Mouse (Mus musculus) spleen, adult 12 weeks (tissue): ENCODE results near the gene Cib4.

Experiments used
- DNase-seq: peaks from one replicate; pipeline ENCODE4 v3.0.0; 2022; ENCODE audit warnings: low spot score

The Cib4 gene

DNA sequence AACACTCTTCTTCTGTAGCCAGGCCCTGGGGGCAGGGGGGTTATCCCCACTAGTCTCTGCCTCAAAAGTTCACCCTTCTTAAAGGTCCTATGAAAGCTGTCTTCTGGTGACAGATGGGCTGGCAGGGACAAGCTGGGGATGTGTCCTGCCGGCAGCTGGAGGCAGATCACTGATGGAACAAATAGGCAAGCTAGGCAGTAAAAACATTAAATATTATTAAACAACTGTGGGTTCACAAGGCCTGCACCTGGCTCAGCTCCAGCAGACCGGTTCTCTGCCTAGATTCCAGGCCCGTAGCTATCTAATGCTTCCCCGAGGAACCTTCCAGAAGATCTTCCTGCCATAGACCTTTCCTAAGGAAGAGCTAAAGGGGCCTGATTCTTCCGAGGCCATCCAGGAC, 27.5 kb downstream of the Cib4 start:
- no peak for DNase-seq

DNA sequence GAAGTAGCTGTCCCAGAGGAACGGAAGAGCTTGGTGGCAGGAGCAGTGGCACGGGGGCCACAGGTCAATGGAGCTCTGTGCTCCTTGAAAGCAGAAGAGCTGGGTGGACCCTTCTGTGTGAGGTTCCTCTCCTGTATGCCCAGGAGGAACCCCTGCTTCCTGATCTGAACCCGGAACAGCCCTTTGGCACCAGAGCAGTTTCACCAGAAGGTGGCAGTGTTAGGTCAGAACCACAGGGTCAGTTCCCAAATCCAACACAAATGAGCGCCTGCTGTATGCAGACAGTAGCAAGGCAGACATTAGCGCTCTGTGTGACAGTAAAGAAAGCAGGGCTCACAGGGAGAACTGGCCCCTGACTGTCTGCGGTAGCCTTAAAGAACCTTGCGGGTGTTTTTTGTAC, 29.3 kb downstream of the Cib4 start:
- peak; percentile 19 for DNase-seq

DNA sequence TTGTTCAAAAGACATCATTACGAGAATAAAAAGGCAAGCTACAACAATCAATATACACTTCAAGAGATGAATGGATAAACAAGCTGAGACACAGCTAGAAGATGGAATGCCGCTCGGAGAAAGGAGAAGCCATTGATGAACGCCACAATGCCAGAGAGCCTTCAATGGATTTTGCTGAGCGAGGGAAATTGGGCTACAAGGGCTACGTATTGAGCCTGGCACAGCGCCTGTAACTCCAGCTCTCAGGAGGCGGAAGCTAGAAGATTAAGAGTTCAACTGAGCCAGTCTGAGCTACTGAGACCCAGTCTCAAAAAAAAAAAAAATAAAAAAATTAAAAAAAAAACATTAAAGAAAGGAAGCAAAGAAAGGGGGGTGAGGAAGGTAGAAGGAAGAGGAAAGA, 32.5 kb downstream of the Cib4 start:
- DNase-seq: no peak

- no peak for DNase-seq
These were observed 48.3 kb downstream of the Cib4 start for GRCm38 (mm10) chr5:30497299-30497698.

GRCm38 (mm10) chr5:30496821-30497220, 48.8 kb downstream of the Cib4 start:
- no peak for DNase-seq

DNA sequence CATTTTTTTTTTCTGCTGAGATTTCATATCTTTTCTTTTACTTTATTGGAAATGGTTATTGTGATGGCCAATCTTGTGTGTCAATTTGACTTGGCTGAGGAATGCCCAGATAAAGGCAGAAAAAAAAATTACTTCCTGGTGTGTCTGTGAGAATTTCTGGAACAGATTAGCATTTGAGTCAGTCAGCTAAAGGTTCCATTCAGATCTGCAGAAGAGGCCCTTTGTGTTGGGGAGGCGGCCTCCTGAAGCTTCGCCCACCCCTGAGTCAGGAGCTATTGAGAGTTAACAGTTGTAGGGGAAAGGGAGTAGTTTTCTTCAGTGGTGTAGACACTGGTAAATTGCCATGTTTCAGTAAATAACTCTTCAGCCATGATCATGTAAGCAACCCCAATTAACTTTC, 50.3 kb downstream of the Cib4 start:
- no peak for DNase-seq

- no peak for DNase-seq
These were observed 51.0 kb downstream of the Cib4 start for GRCm38 (mm10) chr5:30494606-30495005.

GRCm38 (mm10) chr5:30493723-30494122, 51.9 kb downstream of the Cib4 start:
- no peak for DNase-seq

- DNase-seq: no peak
These were observed 54.8 kb downstream of the Cib4 start for GRCm38 (mm10) chr5:30490845-30491244.

- no peak for DNase-seq
These were observed 55.4 kb downstream of the Cib4 start for GRCm38 (mm10) chr5:30490215-30490614.

DNA sequence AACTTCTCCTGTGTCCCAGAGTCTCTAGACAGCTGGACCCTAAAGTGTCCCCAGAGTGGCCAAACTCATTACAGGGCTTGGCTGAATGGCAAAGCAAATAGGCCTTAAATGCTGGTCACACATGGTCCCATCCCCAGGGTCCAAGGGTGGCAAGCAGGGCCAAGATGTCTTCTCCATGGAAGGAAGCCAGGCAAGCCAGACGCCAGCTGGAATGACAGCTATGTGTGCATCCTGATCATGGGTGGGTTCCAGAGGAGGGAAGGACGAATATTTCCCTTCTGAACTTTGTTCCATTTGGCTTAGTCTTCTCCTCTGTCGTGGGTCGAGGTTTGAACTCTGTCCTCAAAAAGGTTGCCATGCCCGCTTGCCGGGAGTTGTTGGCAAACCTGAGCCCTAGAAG, 60.5 kb downstream of the Cib4 start:
- DNase-seq: no peak

GRCm38 (mm10) chr5:30484591-30484990, 61.0 kb downstream of the Cib4 start:
- no peak for DNase-seq

DNA sequence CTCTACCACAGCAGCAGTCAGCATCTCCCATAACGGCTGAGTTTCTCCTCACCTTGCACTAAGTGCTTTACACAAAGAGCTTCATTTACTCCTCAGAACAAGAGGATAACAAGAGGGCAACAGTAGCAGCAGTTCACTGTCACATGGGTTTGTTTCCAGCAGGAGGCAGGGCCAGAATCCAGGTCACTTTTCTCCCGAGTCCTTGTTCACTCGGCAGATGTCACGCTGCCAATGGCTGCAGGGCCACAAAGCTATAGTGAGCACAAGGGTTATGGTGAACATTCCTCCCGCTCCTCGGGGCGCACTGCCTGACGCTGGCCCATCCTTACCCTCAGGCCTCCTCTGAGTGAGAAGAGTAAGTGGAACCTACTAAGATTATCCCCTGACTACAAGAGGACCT, 62.1 kb downstream of the Cib4 start:
- no peak for DNase-seq

DNA sequence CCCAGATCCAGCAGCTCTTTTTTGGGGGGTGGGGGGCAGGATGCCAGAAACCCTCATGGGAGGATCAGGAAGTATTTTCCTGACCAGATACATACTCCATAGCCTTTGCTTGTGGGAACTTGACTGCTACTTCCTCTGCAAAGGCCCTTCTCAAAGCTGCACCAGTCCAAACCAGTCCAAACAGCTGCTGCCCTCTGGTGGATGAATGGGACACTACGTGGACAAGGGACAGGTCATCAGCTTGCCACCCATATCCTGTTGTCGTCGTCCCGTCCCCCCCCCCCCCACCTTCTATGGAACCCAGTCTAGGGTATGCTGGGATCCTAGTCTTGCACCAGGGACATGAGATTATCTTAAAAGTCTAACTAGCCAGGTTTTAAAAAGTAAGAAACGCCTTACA, 63.3 kb downstream of the Cib4 start:
- DNase-seq: peak; percentile 6

- DNase-seq: no peak
These were observed 69.1 kb downstream of the Cib4 start for GRCm38 (mm10) chr5:30476534-30476933.

- DNase-seq: no peak
These were observed 73.5 kb downstream of the Cib4 start for GRCm38 (mm10) chr5:30472148-30472547.

GRCm38 (mm10) chr5:30470454-30470853, 75.2 kb downstream of the Cib4 start:
- no peak for DNase-seq

DNA sequence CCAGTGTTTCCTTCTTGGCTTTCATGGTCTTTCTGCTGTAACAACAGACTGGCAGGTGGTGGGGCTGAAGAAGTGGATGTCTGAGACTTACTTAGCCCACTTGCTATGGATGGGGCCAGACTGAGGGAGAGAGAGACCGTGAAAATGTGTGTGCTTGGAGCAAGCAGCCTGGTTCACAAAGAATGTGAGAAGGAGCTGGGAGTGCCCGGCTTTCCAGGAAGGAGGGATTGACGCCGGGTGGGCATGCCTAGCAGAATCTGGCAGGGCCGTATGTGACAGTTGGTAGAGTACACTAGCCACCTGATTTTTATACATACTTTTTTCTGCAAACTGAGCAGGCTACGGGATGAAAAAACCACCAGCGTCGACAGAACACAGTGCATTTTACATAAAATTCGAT, 79.3 kb downstream of the Cib4 start:
- DNase-seq: no peak

DNA sequence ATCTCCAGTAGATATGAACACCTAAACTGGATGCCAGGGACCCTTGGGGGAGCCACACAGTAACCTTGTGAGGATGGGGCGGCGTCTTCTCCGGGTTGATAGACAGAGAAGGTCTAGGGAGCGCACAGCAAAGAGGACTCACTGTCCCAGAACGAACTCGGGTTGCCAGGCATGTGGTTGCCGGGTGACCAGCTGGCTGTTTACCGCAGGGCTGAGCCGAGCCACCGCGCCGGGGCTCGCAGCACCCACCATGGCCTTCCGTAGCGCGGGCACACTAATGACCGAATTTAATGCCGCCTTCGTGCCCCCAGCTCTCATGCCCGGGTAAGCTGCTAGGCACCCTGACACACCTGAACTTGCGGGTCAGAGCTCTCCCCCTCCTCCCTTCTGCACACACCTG, 79.8 kb downstream of the Cib4 start, which contains the start of gene 1700001C02Rik:
TSS of gene 1700001C02Rik (plus strand) at position 187 of the 400 bp plus-strand sequence.
- DNase-seq: no peak

- no peak for DNase-seq
These were observed 83.8 kb downstream of the Cib4 start, which contains the start of gene Otof for GRCm38 (mm10) chr5:30461821-30462220. TSS of gene Otof (minus strand) at chr5:30461932.

- DNase-seq: no peak
These were observed 85.5 kb downstream of the Cib4 start for GRCm38 (mm10) chr5:30460155-30460554.

GRCm38 (mm10) chr5:30456056-30456455, 89.6 kb downstream of the Cib4 start:
- no peak for DNase-seq

GRCm38 (mm10) chr5:30444327-30444895, 101.2 kb downstream of the Cib4 start:
- DNase-seq: no peak

- no peak for DNase-seq
These were observed 103.4 kb downstream of the Cib4 start for GRCm38 (mm10) chr5:30442196-30442595.
